Mouse (Mus musculus) inflammation-experienced regulatory T-cells (primary cell): ENCODE results near the gene Lipn. TPM values are rescaled to one million over a fixed set of nuclear protein-coding genes. Genes with fewer than 3 reads are reported as not detected.

Experiments
- polyA plus RNA-seq, 2 experiments: library from polyadenylated mRNA; unstranded; fragments of 100-300 nt; shearing (Covaris generic); gene quantifications; one replicate each; pipeline ENCODE4 v1.2.1; 2017

Lipn gene
- polyA plus RNA-seq, result not detected

GRCm38 (mm10) chr19:34066779-34067472 lies at the start of gene Lipn:
Gene Lipn (plus strand): TSS chr19:34067358.

DNA sequence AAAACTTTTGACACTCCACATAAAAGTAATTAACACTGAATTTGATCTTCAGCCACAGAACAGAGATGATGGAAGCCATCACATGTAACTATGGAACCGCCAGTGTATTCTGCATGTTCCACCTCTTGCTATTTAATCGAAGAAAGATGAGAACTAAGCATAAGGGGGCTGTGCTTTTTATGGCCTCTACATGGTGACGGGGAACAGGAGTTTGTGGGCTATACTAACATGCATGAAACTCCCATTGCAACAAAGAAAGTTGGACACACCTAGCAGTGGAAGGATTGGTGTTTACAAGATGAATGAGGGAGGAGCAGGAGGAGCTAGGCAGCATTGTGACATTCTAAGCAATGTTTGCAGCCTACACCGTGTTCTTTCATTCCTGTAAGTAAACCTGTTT lies 33.5 kb downstream of the Lipn start, which contains the start of gene Lipm:
Gene Lipm (plus strand): TSS at position 301 of the 400 bp plus-strand sequence.

Other genes with a start within 250 kb of the Lipn start
- not detected for gene Lipf, start 106.2 kb upstream of the Lipn start, polyA plus RNA-seq
- not detected for gene Lipk, start 59.1 kb upstream of the Lipn start, polyA plus RNA-seq
- not detected for gene Lipm, start 33.6 kb downstream of the Lipn start, polyA plus RNA-seq
- 1 to 10 TPM in 1 of 2 experiments, under 1 TPM in 1; 0.42 to 1.4 TPM for gene Ankrd22, start 98.7 kb downstream of the Lipn start, polyA plus RNA-seq
- 100 to 1,000 TPM; 109 to 112 TPM for gene Stambpl1, start 124.9 kb downstream of the Lipn start, polyA plus RNA-seq
- 1 to 10 TPM in 1 of 2 experiments, under 1 TPM in 1; 0.47 to 1.3 TPM for gene Acta2, start 188.2 kb downstream of the Lipn start, polyA plus RNA-seq
- gene Fas, start 223.3 kb downstream of the Lipn start, polyA plus RNA-seq, result 10 to 100 TPM; 64.5 to 78.1 TPM